Mouse (Mus musculus): Measurements from ENCODE around the gene Gnb4. TPM values are rescaled to one million over a fixed set of nuclear protein-coding genes. Genes with fewer than 3 reads are reported as not detected.
A peak's percentile ranks its signal among the peaks of the same experiment; 100 is the strongest.

The Gnb4 gene
- polyA plus RNA-seq, 1 experiment, result 6.5 TPM

- Histone ChIP-seq H3K27me3 (ENCODE audit: control insufficient read depth, insufficient read depth, low read length) (no peaks in the 10 kb centered on the region), H3K4me1 (ENCODE audit: control insufficient read depth, insufficient read depth, insufficient read length, low read length) (no peaks in the 10 kb centered on the region), H3K36me3 (ENCODE audit: control insufficient read depth, insufficient read depth, low read length) (peaks cover 46% of the 10 kb centered on the region), H3K4me3 (ENCODE audit: low read depth, low read length) (no peak overlapping the region), H3K27ac (ENCODE audit: insufficient read depth, low read depth, low read length) (no peak overlapping the region)
- 91% methylated on average over 3 of the region's 3 CpGs for WGBS
- no peak for TF ChIP-seq POLR2A (IDR thresholded peaks at IDR 0.05; ENCODE audit: low read depth, low read length)
- TF ChIP-seq CTCF (IDR thresholded peaks at IDR 0.05; ENCODE audit: extremely low read depth, insufficient read length, insufficient replicate concordance, low read depth, low read length), result no peak
Observed at GRCm38 (mm10) chr3:32575151-32575550, 41.2 kb downstream of the Gnb4 start.

- no peaks in the 10 kb centered on the region for H3K4me1 ChIP-seq (ENCODE audit: control insufficient read depth, insufficient read depth, insufficient read length, low read length)
- no peaks in the 10 kb centered on the region for H3K27me3 ChIP-seq (ENCODE audit: control insufficient read depth, insufficient read depth, low read length)
- H3K27ac ChIP-seq (ENCODE audit: insufficient read depth, low read depth, low read length), result no peak overlapping the region
- TF ChIP-seq CTCF (IDR thresholded peaks at IDR 0.05; ENCODE audit: extremely low read depth, insufficient read length, insufficient replicate concordance, low read depth, low read length), result no peak
- no peak for TF ChIP-seq POLR2A (IDR thresholded peaks at IDR 0.05; ENCODE audit: low read depth, low read length)
- 87% methylated on average over 9 of the region's 9 CpGs for whole genome bisulfite sequencing
- H3K4me3 ChIP-seq (ENCODE audit: low read depth, low read length), result no peak overlapping the region
- H3K36me3 ChIP-seq (ENCODE audit: control insufficient read depth, insufficient read depth, low read length), result peaks cover 57% of the 10 kb centered on the region
Observed at GRCm38 (mm10) chr3:32573881-32574280, 42.5 kb downstream of the Gnb4 start.

GRCm38 (mm10) chr3:32573086-32573485 is 43.3 kb downstream of the Gnb4 start:
- Histone ChIP-seq H3K36me3 (ENCODE audit: control insufficient read depth, insufficient read depth, low read length) (peaks cover 58% of the 10 kb centered on the region), H3K27ac (ENCODE audit: insufficient read depth, low read depth, low read length) (no peak overlapping the region), H3K4me3 (ENCODE audit: low read depth, low read length) (no peak overlapping the region), H3K27me3 (ENCODE audit: control insufficient read depth, insufficient read depth, low read length) (no peaks in the 10 kb centered on the region), H3K4me1 (ENCODE audit: control insufficient read depth, insufficient read depth, insufficient read length, low read length) (no peaks in the 10 kb centered on the region)
- 91% methylated on average over 2 of the region's 2 CpGs for WGBS
- TF ChIP-seq POLR2A (IDR thresholded peaks at IDR 0.05; ENCODE audit: low read depth, low read length) (no peak), CTCF (IDR thresholded peaks at IDR 0.05; ENCODE audit: extremely low read depth, insufficient read length, insufficient replicate concordance, low read depth, low read length) (no peak)

GRCm38 (mm10) chr3:32563401-32563800 is 53.0 kb downstream of the Gnb4 start:
- no peaks in the 10 kb centered on the region for H3K27me3 ChIP-seq (ENCODE audit: control insufficient read depth, insufficient read depth, low read length)
- no peak overlapping the region for H3K4me3 ChIP-seq (ENCODE audit: low read depth, low read length)
- TF ChIP-seq CTCF (IDR thresholded peaks at IDR 0.05; ENCODE audit: extremely low read depth, insufficient read length, insufficient replicate concordance, low read depth, low read length), result no peak
- no peak for TF ChIP-seq POLR2A (IDR thresholded peaks at IDR 0.05; ENCODE audit: low read depth, low read length)
- peaks cover 55% of the 10 kb centered on the region for H3K36me3 ChIP-seq (ENCODE audit: control insufficient read depth, insufficient read depth, low read length)
- no peaks in the 10 kb centered on the region for H3K4me1 ChIP-seq (ENCODE audit: control insufficient read depth, insufficient read depth, insufficient read length, low read length)
- WGBS, result 90% methylated on average over 6 of the region's 6 CpGs
- H3K27ac ChIP-seq (ENCODE audit: insufficient read depth, low read depth, low read length), result no peak overlapping the region

GRCm38 (mm10) chr3:32553061-32553460 is 63.3 kb downstream of the Gnb4 start:
- Histone ChIP-seq H3K27ac (ENCODE audit: insufficient read depth, low read depth, low read length) (no peak overlapping the region), H3K27me3 (ENCODE audit: control insufficient read depth, insufficient read depth, low read length) (no peaks in the 10 kb centered on the region), H3K36me3 (ENCODE audit: control insufficient read depth, insufficient read depth, low read length) (peaks cover 41% of the 10 kb centered on the region), H3K4me3 (ENCODE audit: low read depth, low read length) (no peak overlapping the region), H3K4me1 (ENCODE audit: control insufficient read depth, insufficient read depth, insufficient read length, low read length) (no peaks in the 10 kb centered on the region)
- WGBS, result 70% methylated on average over 1 of the region's 1 CpGs
- no peak for TF ChIP-seq CTCF (IDR thresholded peaks at IDR 0.05; ENCODE audit: extremely low read depth, insufficient read length, insufficient replicate concordance, low read depth, low read length)
- TF ChIP-seq POLR2A (IDR thresholded peaks at IDR 0.05; ENCODE audit: low read depth, low read length), result no peak

- no peaks in the 10 kb centered on the region for H3K27me3 ChIP-seq (ENCODE audit: control insufficient read depth, insufficient read depth, low read length)
Observed at GRCm38 (mm10) chr3:32538091-32538490, 78.3 kb downstream of the Gnb4 start.

GRCm38 (mm10) chr3:32537556-32537955 is 78.8 kb downstream of the Gnb4 start:
- TF ChIP-seq CTCF (IDR thresholded peaks at IDR 0.05; ENCODE audit: extremely low read depth, insufficient read length, insufficient replicate concordance, low read depth, low read length) (no peak), POLR2A (IDR thresholded peaks at IDR 0.05; ENCODE audit: low read depth, low read length) (no peak)
- H3K4me1 ChIP-seq (ENCODE audit: control insufficient read depth, insufficient read depth, insufficient read length, low read length), result no peaks in the 10 kb centered on the region
- WGBS, result 67% methylated on average over 1 of the region's 1 CpGs
- H3K27ac ChIP-seq (ENCODE audit: insufficient read depth, low read depth, low read length), result peak overlapping the region; percentile 83
- H3K4me3 ChIP-seq (ENCODE audit: low read depth, low read length), result no peak overlapping the region
- no peaks in the 10 kb centered on the region for H3K27me3 ChIP-seq (ENCODE audit: control insufficient read depth, insufficient read depth, low read length)
- H3K36me3 ChIP-seq (ENCODE audit: control insufficient read depth, insufficient read depth, low read length), result peaks cover 52% of the 10 kb centered on the region

More at GRCm38 (mm10) chr3:32538091-32538490, 78.3 kb downstream of the Gnb4 start:
- Histone ChIP-seq H3K27ac (ENCODE audit: insufficient read depth, low read depth, low read length) (peak overlapping the region; percentile 60; the same call in 1 of the 2 replicates), H3K4me3 (ENCODE audit: low read depth, low read length) (no peak overlapping the region), H3K4me1 (ENCODE audit: control insufficient read depth, insufficient read depth, insufficient read length, low read length) (no peaks in the 10 kb centered on the region), H3K36me3 (ENCODE audit: control insufficient read depth, insufficient read depth, low read length) (peaks cover 53% of the 10 kb centered on the region)
- WGBS, result 85% methylated on average over 5 of the region's 5 CpGs
- TF ChIP-seq POLR2A (IDR thresholded peaks at IDR 0.05; ENCODE audit: low read depth, low read length) (no peak), CTCF (IDR thresholded peaks at IDR 0.05; ENCODE audit: extremely low read depth, insufficient read length, insufficient replicate concordance, low read depth, low read length) (no peak)
